Mouse (Mus musculus) megakaryocyte, embryonic 14.5 days (primary cell): Measurements from ENCODE around the gene Baz1b. TPM values are rescaled to one million over a fixed set of nuclear protein-coding genes. Genes with fewer than 3 reads are reported as not detected.

ENCODE experiments used
- H3K27me3 ChIP-seq: replicated peaks from 2 replicates; pipeline ENCODE3; 2012; ENCODE audit warnings: inconsistent platforms
- H3K36me3 ChIP-seq: replicated peaks from 2 replicates; pipeline ENCODE3; 2012; ENCODE audit warnings: low read length, inconsistent platforms, mixed read lengths
- H3K4me1 ChIP-seq: 2 replicates; pipeline ENCODE4 v1.6.1; 2012; ENCODE audit warnings: inconsistent platforms
- H3K4me3 ChIP-seq: replicated peaks from 2 replicates; pipeline ENCODE3; 2012; ENCODE audit warnings: moderate library complexity, mild to moderate bottlenecking, inconsistent platforms
- H3K9me3 ChIP-seq: 2 replicates; pipeline ENCODE4 v1.6.1; 2012; ENCODE audit warnings: inconsistent platforms
- FLI1 ChIP-seq: IDR thresholded peaks from 2 replicates; pipeline ENCODE4 v1.6.1; 2012; ENCODE audit warnings: low read length, inconsistent platforms, mixed read lengths
- GATA1 ChIP-seq: IDR thresholded peaks from 3 replicates; pipeline ENCODE4 v1.6.1; 2012; ENCODE audit warnings: mixed read lengths, low read length, inconsistent platforms, borderline replicate concordance
- polyA plus RNA-seq: library from polyadenylated mRNA; stranded (reverse); fragments of >175 nt; gene quantifications from 2 replicates; pipeline ENCODE4 v1.2.3, GENCODE M21; 2012; ENCODE audit warnings: low replicate concordance; ENCODE audit not compliant: insufficient read depth

The Baz1b gene
- 8.4 and 12.3 TPM in 2 replicates for polyA plus RNA-seq

DNA sequence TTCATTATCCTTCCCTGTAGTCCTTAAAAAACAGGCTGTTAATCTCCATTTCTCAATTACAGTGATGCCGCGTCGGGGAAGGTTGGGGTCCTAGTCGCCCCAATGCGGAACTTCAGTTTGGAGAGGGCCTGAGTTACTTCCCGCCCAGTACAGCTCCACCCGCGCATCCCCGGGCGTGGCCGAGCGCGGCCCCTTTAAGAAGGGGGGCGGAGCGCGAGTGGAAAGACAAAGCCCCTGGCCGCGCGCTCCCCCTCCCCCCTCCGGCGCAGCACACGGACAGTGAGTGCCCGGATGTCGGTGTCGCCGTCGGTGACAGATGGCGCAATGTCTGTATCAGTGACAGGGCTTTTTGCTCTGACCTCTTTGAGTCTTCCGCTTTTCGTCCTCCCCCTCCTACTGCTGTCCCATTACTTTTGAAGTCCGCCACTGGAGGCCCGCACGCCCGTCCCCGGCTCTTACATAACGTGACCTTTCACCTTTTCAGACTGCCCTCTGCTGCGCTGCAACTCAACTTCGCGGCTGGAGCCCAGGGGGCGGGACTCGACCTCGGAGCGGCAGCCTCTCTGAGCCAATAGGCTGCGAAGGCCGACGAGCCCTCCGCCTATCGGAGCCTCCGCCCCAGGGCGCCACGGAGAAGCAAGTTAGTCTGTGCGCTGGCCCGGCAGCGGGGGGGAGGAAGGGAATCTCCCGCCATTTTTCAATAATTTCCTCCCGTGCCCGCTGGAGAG is at the start of gene Baz1b:
TSS of gene Baz1b (plus strand) at position 644 of the 728 bp plus-strand sequence.
- no peak for TF ChIP-seq GATA1
- no peak for TF ChIP-seq FLI1
- no peaks in the 10 kb centered on the region for H3K9me3 ChIP-seq
- peaks cover 24% of the 10 kb centered on the region for H3K36me3 ChIP-seq
- peaks cover 66% of the 10 kb centered on the region for H3K4me1 ChIP-seq
- no peaks in the 10 kb centered on the region for H3K27me3 ChIP-seq
- peak within 1 kb of the TSS; percentile 97 for H3K4me3 ChIP-seq

DNA sequence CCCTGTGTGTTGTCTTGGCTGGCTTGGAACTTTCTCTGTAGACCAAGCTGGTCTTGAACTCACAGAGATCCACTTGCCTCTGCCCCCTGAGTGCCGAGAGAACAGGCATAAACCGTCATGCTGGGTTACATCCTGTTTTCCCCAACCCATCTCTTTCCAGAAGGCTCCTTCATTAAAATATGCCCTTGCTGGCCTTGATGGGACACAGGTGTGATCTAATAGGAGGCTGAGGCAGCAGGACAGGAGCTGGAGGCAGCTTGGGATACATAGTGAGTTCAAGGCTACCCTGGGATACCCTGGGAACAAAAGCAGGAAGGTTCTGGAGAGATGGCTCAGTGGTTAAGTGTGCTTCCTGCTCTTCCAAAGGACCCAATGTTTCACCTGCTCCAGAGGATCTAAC is 47.2 kb upstream of the Baz1b start:
- H3K4me3 ChIP-seq = no peak overlapping the region
- H3K4me1 ChIP-seq = peaks cover 26% of the 10 kb centered on the region
- H3K9me3 ChIP-seq = peaks cover 46% of the 10 kb centered on the region
- H3K36me3 ChIP-seq = no peaks in the 10 kb centered on the region
- H3K27me3 ChIP-seq = peaks cover 21% of the 10 kb centered on the region
- TF ChIP-seq GATA1 (no peak), FLI1 (no peak)

DNA sequence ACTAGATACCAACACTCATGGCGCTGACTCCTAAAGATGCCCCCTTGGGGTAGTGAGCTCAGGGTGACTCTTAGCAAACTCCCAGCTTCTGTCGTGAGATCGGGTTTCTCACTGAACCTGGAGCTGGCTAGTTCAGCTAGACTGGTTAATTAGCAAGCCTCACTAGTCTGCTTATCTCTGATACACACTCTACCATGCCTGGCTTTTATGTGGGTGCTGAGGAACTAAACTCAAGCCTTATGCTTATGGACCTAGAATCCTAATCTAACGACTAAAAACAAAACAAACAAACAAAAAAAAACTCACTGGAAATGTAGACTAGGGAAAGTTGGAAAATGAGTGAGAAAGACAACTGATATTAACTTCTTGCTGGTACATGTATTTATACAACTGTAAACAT is 42.6 kb upstream of the Baz1b start:
- Histone ChIP-seq H3K9me3 (peaks cover 16% of the 10 kb centered on the region), H3K36me3 (no peaks in the 10 kb centered on the region), H3K4me3 (no peak overlapping the region), H3K27me3 (peaks cover 20% of the 10 kb centered on the region), H3K4me1 (peaks cover 38% of the 10 kb centered on the region)
- no peak for TF ChIP-seq FLI1
- no peak for TF ChIP-seq GATA1

DNA sequence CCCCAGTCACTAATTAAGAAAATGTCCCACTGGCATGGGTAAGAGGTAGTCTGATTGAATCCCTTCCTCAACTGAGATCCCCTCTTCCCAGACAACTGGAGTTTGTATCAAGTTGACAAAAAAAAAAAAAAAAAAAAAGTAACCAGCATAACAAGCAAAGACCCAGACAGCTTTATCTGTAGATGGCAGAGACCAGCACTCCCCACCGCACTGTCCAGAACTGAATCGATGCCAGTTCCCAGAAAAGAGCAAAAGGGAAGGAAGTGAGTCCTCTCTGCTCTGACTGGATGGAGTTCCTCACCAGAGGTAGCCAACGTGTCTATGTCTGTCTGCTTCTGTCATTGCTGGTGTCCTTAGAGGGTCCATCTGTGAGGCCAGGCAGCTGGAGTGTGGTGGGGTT is 41.5 kb upstream of the Baz1b start:
- no peak for TF ChIP-seq GATA1
- TF ChIP-seq FLI1 = no peak
- peaks cover 37% of the 10 kb centered on the region for H3K4me1 ChIP-seq
- H3K36me3 ChIP-seq = no peaks in the 10 kb centered on the region
- H3K9me3 ChIP-seq = peaks cover 8% of the 10 kb centered on the region
- H3K27me3 ChIP-seq = peaks cover 20% of the 10 kb centered on the region
- peak overlapping the region; percentile 70 for H3K4me3 ChIP-seq

DNA sequence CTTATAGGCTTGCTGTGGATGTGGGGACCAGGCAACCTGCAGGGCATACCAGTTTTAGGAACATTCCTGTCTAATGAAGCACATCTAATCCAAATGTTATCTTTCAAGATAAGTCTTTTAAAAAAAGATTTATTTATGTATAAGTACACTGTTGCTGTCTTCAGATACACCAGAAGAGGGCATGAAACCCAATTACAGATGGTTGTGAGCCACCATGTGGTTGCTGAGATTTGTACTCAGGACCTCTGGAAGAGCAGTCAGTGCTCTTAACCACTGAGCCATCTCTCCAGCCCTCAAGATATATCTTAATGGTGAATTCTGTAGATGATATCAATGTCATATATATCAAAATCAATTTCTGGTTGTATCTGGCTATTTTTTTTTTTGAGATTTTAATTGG is 41.1 kb upstream of the Baz1b start:
- no peak for TF ChIP-seq GATA1
- no peak for TF ChIP-seq FLI1
- Histone ChIP-seq H3K36me3 (no peaks in the 10 kb centered on the region), H3K4me1 (peaks cover 41% of the 10 kb centered on the region), H3K9me3 (peaks cover 8% of the 10 kb centered on the region), H3K4me3 (peak overlapping the region; percentile 70), H3K27me3 (peaks cover 19% of the 10 kb centered on the region)

DNA sequence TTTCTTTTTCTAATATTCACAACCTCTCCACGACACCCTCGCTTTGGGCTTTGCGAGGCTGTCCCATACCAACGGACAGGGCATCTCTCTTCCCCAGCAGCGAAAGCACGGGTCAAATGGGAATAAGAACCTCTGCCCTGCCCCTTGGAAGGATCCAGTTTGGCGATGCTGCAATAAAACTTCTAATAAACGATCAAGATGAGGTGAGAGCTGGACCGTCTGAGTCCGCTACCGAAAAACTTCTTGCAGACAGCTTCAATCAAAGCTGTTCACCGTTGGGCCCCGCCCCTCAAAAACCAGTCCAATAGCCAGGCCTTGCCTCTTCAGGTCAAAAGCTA is 38.4 kb upstream of the Baz1b start:
- Histone ChIP-seq H3K4me3 (peak overlapping the region; percentile 99), H3K36me3 (peaks cover 19% of the 10 kb centered on the region), H3K4me1 (peaks cover 45% of the 10 kb centered on the region), H3K9me3 (no peaks in the 10 kb centered on the region), H3K27me3 (no peaks in the 10 kb centered on the region)
- TF ChIP-seq GATA1 (no peak), FLI1 (no peak)

DNA sequence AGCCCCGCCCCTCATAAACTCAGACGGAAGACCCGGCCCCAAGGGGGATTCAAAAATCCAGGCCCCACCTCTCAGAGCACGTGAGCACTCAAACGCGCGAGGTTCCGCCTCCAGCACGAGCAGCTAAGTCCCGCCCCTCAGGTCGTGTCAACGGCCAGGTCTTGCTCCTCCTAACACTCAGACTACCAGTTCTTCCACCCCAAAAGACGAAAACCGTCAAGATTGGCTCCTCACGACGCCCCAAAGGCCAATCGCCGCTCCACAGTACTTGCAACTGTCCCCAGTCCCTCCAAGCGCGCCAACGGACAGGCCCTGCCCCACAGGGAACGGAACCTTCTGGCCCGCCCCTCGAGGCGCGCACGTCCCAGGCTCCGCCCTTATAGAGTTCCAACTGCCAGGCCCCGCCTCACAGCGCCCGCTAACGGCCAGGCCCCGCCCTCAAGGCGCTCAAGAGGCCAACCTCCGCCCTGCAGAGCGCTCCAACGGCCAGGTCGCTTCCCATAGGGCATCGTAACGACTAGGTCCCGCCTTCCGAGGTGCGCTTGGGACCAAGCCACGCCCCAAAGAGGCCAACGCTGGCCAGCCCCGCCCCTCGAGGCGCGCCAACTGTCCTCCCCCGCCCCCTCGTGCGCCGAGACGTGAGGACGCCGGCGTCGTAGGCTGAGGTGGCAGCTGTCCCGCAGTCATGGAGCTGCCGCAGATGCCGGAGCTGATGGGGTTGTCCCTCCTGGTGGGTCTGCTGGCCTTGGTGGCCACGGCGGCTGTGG is 37.8 kb upstream of the Baz1b start, which contains the start of gene Tbl2:
TSS of gene Tbl2 (plus strand) at position 605 of the 767 bp plus-strand sequence.
- TF ChIP-seq GATA1 (no peak), FLI1 (no peak)
- Histone ChIP-seq H3K9me3 (no peaks in the 10 kb centered on the region), H3K4me1 (peaks cover 44% of the 10 kb centered on the region), H3K4me3 (peak within 1 kb of the TSS; percentile 99), H3K36me3 (peaks cover 25% of the 10 kb centered on the region), H3K27me3 (no peaks in the 10 kb centered on the region)

DNA sequence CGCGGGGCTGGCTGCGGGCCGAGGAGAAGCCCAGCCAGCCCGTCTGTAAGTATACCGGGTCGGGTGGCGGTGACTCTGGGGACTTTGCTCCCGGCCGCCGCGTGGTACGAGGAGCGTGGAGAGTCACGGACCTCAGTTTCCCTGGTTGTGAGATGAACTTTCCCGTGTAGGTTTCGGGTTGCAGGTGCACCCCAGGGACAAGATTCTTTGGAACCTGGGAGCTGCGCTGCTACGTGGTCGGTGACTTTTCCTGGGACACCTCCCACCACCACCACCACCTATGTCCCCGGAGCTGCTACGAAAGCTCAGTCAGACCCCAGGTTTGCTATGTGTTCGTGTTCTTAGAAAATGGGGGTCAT is 37.3 kb upstream of the Baz1b start:
- Histone ChIP-seq H3K9me3 (no peaks in the 10 kb centered on the region), H3K36me3 (peaks cover 30% of the 10 kb centered on the region), H3K4me1 (peaks cover 42% of the 10 kb centered on the region), H3K4me3 (peak overlapping the region; percentile 99), H3K27me3 (no peaks in the 10 kb centered on the region)
- no peak for TF ChIP-seq GATA1
- TF ChIP-seq FLI1 = no peak

DNA sequence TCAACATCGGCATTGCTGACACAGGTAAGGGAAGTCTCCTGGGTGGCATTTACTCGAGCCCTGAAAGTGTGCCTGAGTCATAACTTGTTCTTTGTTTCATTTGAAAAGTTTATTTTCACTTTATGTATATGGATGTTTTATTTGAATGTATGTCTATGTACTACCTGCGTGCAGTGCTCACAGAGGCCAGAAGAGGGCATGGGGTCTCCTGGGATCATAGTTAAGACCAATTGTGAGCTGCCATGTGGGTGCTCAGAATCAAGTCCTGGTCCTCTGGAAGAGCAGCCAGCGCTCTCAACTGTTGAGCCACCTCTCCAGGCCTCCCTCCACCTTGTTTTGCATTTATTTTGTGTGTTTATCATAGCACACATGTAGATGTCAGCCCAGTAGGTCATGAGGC is 30.6 kb upstream of the Baz1b start:
- no peaks in the 10 kb centered on the region for H3K9me3 ChIP-seq
- no peak overlapping the region for H3K4me3 ChIP-seq
- no peaks in the 10 kb centered on the region for H3K27me3 ChIP-seq
- no peak for TF ChIP-seq FLI1
- TF ChIP-seq GATA1 = no peak
- H3K36me3 ChIP-seq = peaks cover 95% of the 10 kb centered on the region
- peaks cover 40% of the 10 kb centered on the region for H3K4me1 ChIP-seq

DNA sequence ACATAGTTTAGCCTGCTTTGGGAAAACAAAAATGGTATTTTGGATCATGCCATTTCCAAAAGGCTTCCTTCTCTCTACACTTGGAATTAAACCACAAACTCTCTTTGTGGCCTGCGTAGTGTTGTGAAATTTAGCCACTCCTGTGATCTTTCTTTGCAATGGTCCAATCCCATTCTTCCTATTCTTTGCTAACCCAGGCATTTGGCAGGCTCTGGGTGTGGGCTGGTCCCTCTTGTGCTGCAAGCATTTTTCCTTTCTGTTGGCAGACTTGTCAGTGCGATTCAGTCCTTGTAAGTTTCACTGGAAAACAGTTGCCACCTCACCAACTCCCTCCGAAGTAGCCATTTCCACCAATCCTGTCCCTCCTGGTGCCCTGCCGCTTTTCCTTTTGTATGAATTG is 25.8 kb upstream of the Baz1b start:
- TF ChIP-seq GATA1 = no peak
- no peak for TF ChIP-seq FLI1
- Histone ChIP-seq H3K36me3 (peaks cover 80% of the 10 kb centered on the region), H3K4me3 (no peak overlapping the region), H3K27me3 (no peaks in the 10 kb centered on the region), H3K4me1 (peaks cover 45% of the 10 kb centered on the region), H3K9me3 (no peaks in the 10 kb centered on the region)
